Mouse (Mus musculus): Measurements from ENCODE around the gene Skint8. TPM values are rescaled to one million over a fixed set of nuclear protein-coding genes. Genes with fewer than 3 reads are reported as not detected.
"Not testable (repeated sequence)": the region's sequence is repeated elsewhere in the genome, so short reads cannot be mapped to it uniquely, and the experiment has no call there.

Skint8 gene
- polyA plus RNA-seq (2015; fragmentation: Nextera tagmentation; extraction: Ambion mirVana) = 0.40 and 0.79 TPM in 2 replicates

DNA sequence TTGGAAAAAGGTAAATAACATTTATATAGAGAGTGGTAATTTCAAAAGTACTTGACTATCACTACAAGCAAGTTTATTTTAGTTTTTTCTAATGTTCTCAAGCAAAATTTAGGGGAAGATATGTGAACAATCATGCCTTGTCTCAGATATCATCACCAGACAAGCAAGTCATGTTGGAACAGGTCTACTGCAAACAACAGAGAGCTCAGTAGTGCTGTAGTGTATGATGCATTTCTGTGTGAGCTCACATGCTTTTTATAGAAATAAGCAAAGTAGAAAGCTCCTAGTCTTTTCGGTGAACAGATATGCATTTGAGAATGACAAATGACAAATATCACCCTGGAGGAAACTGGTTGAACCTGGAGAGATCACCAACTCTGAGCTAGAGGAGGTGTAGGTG is at the start of gene Skint8:
Gene Skint8 (plus strand): TSS at position 301 of the 400 bp plus-strand sequence.
- no peak within 1 kb of the TSS for H3K4me3 ChIP-seq (replicated peaks)
- H3K36me3 ChIP-seq = no peaks in the 10 kb centered on the region
- no peak for ATAC-seq (ENCODE audit: insufficient number of reproducible peaks, low FRiP score, low TSS enrichment, low read depth)
- H3K4me2 ChIP-seq (replicated peaks) = no peak within 1 kb of the TSS
- H3K9me3 ChIP-seq (replicated peaks) = no peaks in the 10 kb centered on the region
- no peaks in the 10 kb centered on the region for H3K27me3 ChIP-seq
- H3K4me1 ChIP-seq = no peaks in the 10 kb centered on the region
- 66% methylated on average over 1 of the region's 1 CpGs for WGBS
- no peak within 1 kb of the TSS for H3K9ac ChIP-seq
- no peak within 1 kb of the TSS for H3K27ac ChIP-seq (replicated peaks)

GRCm38 (mm10) chr4:111880112-111880875 is 38.9 kb upstream of the Skint8 start:
- WGBS = 49% methylated on average over 4 of the region's 4 CpGs
- H3K4me3 ChIP-seq (replicated peaks) = no peak overlapping the region
- H3K4me2 ChIP-seq (replicated peaks) = no peak overlapping the region
- no peaks in the 10 kb centered on the region for H3K9me3 ChIP-seq (replicated peaks)
- H3K27ac ChIP-seq (replicated peaks) = no peak overlapping the region
- no peaks in the 10 kb centered on the region for H3K27me3 ChIP-seq
- H3K36me3 ChIP-seq = no peaks in the 10 kb centered on the region
- no peak for ATAC-seq (ENCODE audit: insufficient number of reproducible peaks, low FRiP score, low TSS enrichment, low read depth)
- H3K9ac ChIP-seq = no peak overlapping the region
- no peaks in the 10 kb centered on the region for H3K4me1 ChIP-seq

DNA sequence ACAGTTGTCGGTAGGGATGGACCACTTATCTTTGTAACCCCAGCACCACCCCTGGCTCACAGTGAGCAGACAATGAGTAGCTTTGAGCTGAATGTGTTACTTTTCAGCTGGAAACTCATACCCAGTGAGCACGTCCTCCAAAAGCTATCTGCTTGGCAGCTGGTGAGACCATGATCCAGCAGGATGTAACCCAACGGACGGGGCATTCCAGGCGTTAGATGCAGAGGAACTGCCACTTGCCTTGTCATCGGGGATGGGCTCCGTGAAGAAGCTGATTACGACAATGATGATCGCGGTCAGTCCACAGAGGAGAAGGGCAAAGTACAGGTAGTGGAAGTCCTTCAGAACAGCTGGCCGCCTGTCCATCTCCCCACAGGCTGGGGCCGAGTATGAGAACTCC is 35.6 kb upstream of the Skint8 start:
- Histone ChIP-seq H3K36me3 (no peaks in the 10 kb centered on the region), H3K4me2 (replicated peaks) (no peak overlapping the region), H3K9me3 (replicated peaks) (no peaks in the 10 kb centered on the region), H3K27ac (replicated peaks) (no peak overlapping the region), H3K4me1 (peaks cover 5% of the 10 kb centered on the region; the same call in 1 of the 2 replicates), H3K4me3 (replicated peaks) (no peak overlapping the region), H3K27me3 (no peaks in the 10 kb centered on the region), H3K9ac (no peak overlapping the region)
- no peak for ATAC-seq (ENCODE audit: insufficient number of reproducible peaks, low FRiP score, low TSS enrichment, low read depth)
- WGBS = 87% methylated on average over 12 of the region's 12 CpGs

DNA sequence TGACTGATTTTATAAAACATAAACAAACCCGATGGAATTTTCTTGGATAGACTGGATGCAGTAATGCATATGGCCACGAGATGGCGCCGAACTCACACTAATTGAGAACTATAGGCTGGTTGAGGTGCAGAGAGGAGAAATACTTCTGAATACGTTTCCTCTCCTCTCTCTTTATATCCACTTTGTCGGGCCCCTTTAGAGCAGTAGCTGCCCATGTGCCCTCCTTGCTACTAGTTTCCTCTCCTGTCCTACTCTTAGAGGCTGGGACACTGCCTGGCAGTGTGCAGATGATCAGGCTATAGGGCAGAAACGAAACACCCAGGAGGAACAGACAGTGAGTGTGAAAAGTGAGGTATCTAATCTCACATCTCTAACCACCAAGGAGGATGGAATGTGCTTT is 33.2 kb upstream of the Skint8 start:
- ATAC-seq (ENCODE audit: insufficient number of reproducible peaks, low FRiP score, low TSS enrichment, low read depth) = 0 out of 2 replicates have a peak, but pooled peaks have one; percentile 41
- H3K4me1 ChIP-seq = peaks cover 5% of the 10 kb centered on the region; the same call in 1 of the 2 replicates
- 10% methylated on average over 7 of the region's 7 CpGs for WGBS
- H3K36me3 ChIP-seq = no peaks in the 10 kb centered on the region
- no peak overlapping the region for H3K27ac ChIP-seq (replicated peaks)
- peak overlapping the region; percentile 34; the same call in 1 of the 2 replicates for H3K4me2 ChIP-seq (replicated peaks)
- H3K9me3 ChIP-seq (replicated peaks) = no peaks in the 10 kb centered on the region
- H3K4me3 ChIP-seq (replicated peaks) = no peak overlapping the region; the same call in 1 of the 2 replicates
- no peak overlapping the region for H3K9ac ChIP-seq
- no peaks in the 10 kb centered on the region for H3K27me3 ChIP-seq

- Histone ChIP-seq H3K27me3 (no peaks in the 10 kb centered on the region), H3K4me1 (peaks cover 5% of the 10 kb centered on the region; the same call in 1 of the 2 replicates), H3K36me3 (no peaks in the 10 kb centered on the region), H3K4me2 (replicated peaks) (0 out of 2 replicates have a peak overlapping the region, but pooled peaks have one; percentile 34), H3K9me3 (replicated peaks) (no peaks in the 10 kb centered on the region), H3K27ac (replicated peaks) (no peak overlapping the region), H3K9ac (no peak overlapping the region), H3K4me3 (replicated peaks) (no peak overlapping the region)
- ATAC-seq (ENCODE audit: insufficient number of reproducible peaks, low FRiP score, low TSS enrichment, low read depth) = peak; percentile 47; the same call in 1 of the 2 replicates
- 19% methylated on average over 4 of the region's 4 CpGs for WGBS
These were observed 32.6 kb upstream of the Skint8 start for GRCm38 (mm10) chr4:111886607-111887006.

- H3K4me3 ChIP-seq (replicated peaks) = no peak overlapping the region
- H3K27me3 ChIP-seq = no peaks in the 10 kb centered on the region
- H3K36me3 ChIP-seq = no peaks in the 10 kb centered on the region
- no peaks in the 10 kb centered on the region for H3K4me1 ChIP-seq
- ATAC-seq (ENCODE audit: insufficient number of reproducible peaks, low FRiP score, low TSS enrichment, low read depth) = no peak
- H3K9ac ChIP-seq = no peak overlapping the region
- H3K27ac ChIP-seq (replicated peaks) = no peak overlapping the region
- H3K9me3 ChIP-seq (replicated peaks) = no peaks in the 10 kb centered on the region
- H3K4me2 ChIP-seq (replicated peaks) = no peak overlapping the region
These were observed 27.1 kb upstream of the Skint8 start for GRCm38 (mm10) chr4:111892138-111892537.

DNA sequence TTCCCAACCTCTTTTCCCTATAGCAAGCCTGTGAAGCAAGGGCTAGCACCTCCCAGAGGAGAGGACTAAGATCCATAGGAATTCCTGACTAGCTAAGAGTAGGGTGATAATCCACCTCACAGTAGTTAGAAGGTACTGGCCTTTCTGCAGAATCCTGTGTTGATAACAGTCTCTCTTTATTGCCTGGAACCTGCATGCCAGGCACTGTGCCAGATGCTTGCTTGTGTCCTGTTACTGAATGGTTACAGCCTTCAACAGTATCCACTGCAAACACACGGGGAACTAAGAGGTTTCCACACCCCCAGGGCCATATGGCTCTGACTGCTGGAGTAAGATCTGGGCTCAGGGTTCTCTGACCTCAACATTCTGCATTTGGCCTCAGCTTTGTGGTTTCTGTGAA is 21.4 kb upstream of the Skint8 start:
- Histone ChIP-seq H3K27ac (replicated peaks) (no peak overlapping the region), H3K4me3 (replicated peaks) (no peak overlapping the region), H3K9me3 (replicated peaks) (no peaks in the 10 kb centered on the region), H3K9ac (no peak overlapping the region), H3K4me2 (replicated peaks) (no peak overlapping the region), H3K27me3 (no peaks in the 10 kb centered on the region), H3K4me1 (no peaks in the 10 kb centered on the region), H3K36me3 (no peaks in the 10 kb centered on the region)
- no peak for ATAC-seq (ENCODE audit: insufficient number of reproducible peaks, low FRiP score, low TSS enrichment, low read depth)
- WGBS = 26% methylated on average over 1 of the region's 1 CpGs

DNA sequence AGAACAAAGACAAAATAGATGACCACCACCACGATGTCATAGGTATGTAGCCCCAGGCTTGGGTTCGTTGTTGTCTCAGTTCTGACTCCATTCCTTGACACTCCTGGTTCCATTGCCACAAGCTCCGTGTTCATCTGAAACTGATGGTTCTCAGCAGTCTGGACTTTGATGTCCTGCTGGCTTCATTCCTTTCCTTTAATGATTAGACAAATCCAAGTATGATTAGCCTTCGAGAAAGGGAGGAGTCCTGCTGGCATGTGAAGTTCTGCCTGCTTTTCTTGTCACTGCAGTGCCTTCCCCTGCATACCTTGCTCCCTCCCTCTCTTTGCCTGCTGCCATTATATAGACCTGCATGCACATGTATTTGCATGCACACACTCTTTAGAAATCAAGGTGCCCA is 20.6 kb upstream of the Skint8 start:
- Histone ChIP-seq H3K27ac (replicated peaks) (no peak overlapping the region), H3K9ac (no peak overlapping the region), H3K27me3 (no peaks in the 10 kb centered on the region), H3K4me3 (replicated peaks) (no peak overlapping the region), H3K4me1 (no peaks in the 10 kb centered on the region), H3K4me2 (replicated peaks) (no peak overlapping the region), H3K9me3 (replicated peaks) (no peaks in the 10 kb centered on the region), H3K36me3 (no peaks in the 10 kb centered on the region)
- 59% methylated on average over 4 of the region's 4 CpGs for WGBS
- no peak for ATAC-seq (ENCODE audit: insufficient number of reproducible peaks, low FRiP score, low TSS enrichment, low read depth)

- H3K4me2 ChIP-seq (replicated peaks); H3K9ac ChIP-seq; H3K9me3 ChIP-seq (replicated peaks); H3K27me3 ChIP-seq; H3K27ac ChIP-seq (replicated peaks); ATAC-seq (ENCODE audit: insufficient number of reproducible peaks, low FRiP score, low TSS enrichment, low read depth); H3K4me3 ChIP-seq (replicated peaks); H3K4me1 ChIP-seq; H3K36me3 ChIP-seq: not testable (repeated sequence)
- WGBS = 64% methylated on average over 1 of the region's 1 CpGs
These were observed 18.7 kb upstream of the Skint8 start for GRCm38 (mm10) chr4:111900491-111900890.

GRCm38 (mm10) chr4:111901473-111901872 is 17.7 kb upstream of the Skint8 start:
- Histone ChIP-seq H3K4me1 (no peaks in the 10 kb centered on the region), H3K4me3 (replicated peaks) (no peak overlapping the region), H3K27me3 (no peaks in the 10 kb centered on the region), H3K36me3 (no peaks in the 10 kb centered on the region), H3K27ac (replicated peaks) (no peak overlapping the region), H3K4me2 (replicated peaks) (no peak overlapping the region), H3K9ac (no peak overlapping the region), H3K9me3 (replicated peaks) (no peaks in the 10 kb centered on the region)
- no peak for ATAC-seq (ENCODE audit: insufficient number of reproducible peaks, low FRiP score, low TSS enrichment, low read depth)
- WGBS = 88% methylated on average over 1 of the region's 1 CpGs

GRCm38 (mm10) chr4:111902775-111903174 is 16.4 kb upstream of the Skint8 start, which contains the start of gene Slc5a9:
Slc5a9 (minus strand) TSS chr4:111902918.
- Histone ChIP-seq H3K4me1 (no peaks in the 10 kb centered on the region), H3K36me3 (no peaks in the 10 kb centered on the region), H3K4me2 (replicated peaks) (no peak within 1 kb of the TSS), H3K27ac (replicated peaks) (no peak within 1 kb of the TSS), H3K4me3 (replicated peaks) (no peak within 1 kb of the TSS), H3K9ac (no peak within 1 kb of the TSS), H3K9me3 (replicated peaks) (no peaks in the 10 kb centered on the region), H3K27me3 (no peaks in the 10 kb centered on the region)
- ATAC-seq (ENCODE audit: insufficient number of reproducible peaks, low FRiP score, low TSS enrichment, low read depth) = peak; percentile 30; the same call in 1 of the 2 replicates

GRCm38 (mm10) chr4:111907926-111908325 is 11.3 kb upstream of the Skint8 start:
- Histone ChIP-seq H3K4me2 (replicated peaks) (no peak overlapping the region), H3K4me1 (no peaks in the 10 kb centered on the region), H3K27ac (replicated peaks) (no peak overlapping the region), H3K4me3 (replicated peaks) (no peak overlapping the region), H3K27me3 (no peaks in the 10 kb centered on the region), H3K9me3 (replicated peaks) (no peaks in the 10 kb centered on the region), H3K36me3 (no peaks in the 10 kb centered on the region), H3K9ac (no peak overlapping the region)
- WGBS = 31% methylated on average over 2 of the region's 2 CpGs
- ATAC-seq (ENCODE audit: insufficient number of reproducible peaks, low FRiP score, low TSS enrichment, low read depth) = no peak

Data from embryonic facial prominence, embryonic 15.5 days (tissue).